Mouse (Mus musculus) embryonic facial prominence, embryonic 15.5 days (tissue): ENCODE data around the gene Zfyve28. TPM values are rescaled to one million over a fixed set of nuclear protein-coding genes. Genes with fewer than 3 reads are reported as not detected.

Source experiments
- ATAC-seq: fragments of 200-750 bp; cut with Nextera tagmentation; 2 replicates; pipeline ENCODE4 v1.8.0; 2017; ENCODE audit warnings: low read depth, moderate TSS enrichment; ENCODE audit not compliant: insufficient number of reproducible peaks, low FRiP score, low TSS enrichment
- H3K27ac ChIP-seq: fragments of 300-500 bp; sonication (generic); replicated peaks from 2 replicates; pipeline ENCODE4 v1.5.1; 2015; ENCODE audit warnings: mild to moderate bottlenecking, inconsistent platforms
- H3K27me3 ChIP-seq: fragments of 300-500 bp; sonication (generic); 2 replicates; pipeline ENCODE4 v1.6.1; 2015; ENCODE audit warnings: inconsistent platforms
- H3K36me3 ChIP-seq: fragments of 300-500 bp; sonication (generic); 2 replicates; pipeline ENCODE4 v1.6.1; 2015; ENCODE audit warnings: mild to moderate bottlenecking, inconsistent platforms
- H3K4me1 ChIP-seq: fragments of 300-500 bp; sonication (generic); 2 replicates; pipeline ENCODE4 v1.6.1; 2015; ENCODE audit warnings: inconsistent platforms
- H3K4me2 ChIP-seq: fragments of 300-500 bp; sonication (generic); replicated peaks from 2 replicates; pipeline ENCODE4 v1.6.1; 2015; ENCODE audit warnings: mild to moderate bottlenecking, inconsistent platforms
- H3K4me3 ChIP-seq: fragments of 300-500 bp; sonication (generic); replicated peaks from 2 replicates; pipeline ENCODE4 v1.5.1; 2015; ENCODE audit warnings: mild to moderate bottlenecking, inconsistent platforms
- H3K9ac ChIP-seq: fragments of 300-500 bp; sonication (generic); 2 replicates; pipeline ENCODE4 v1.6.1; 2015; ENCODE audit warnings: inconsistent platforms
- H3K9me3 ChIP-seq: fragments of 300-500 bp; sonication (generic); replicated peaks from 2 replicates; pipeline ENCODE4 v1.6.1; 2016; ENCODE audit warnings: inconsistent platforms
- WGBS: fragments of 180-500 bp; shearing (Covaris S2); methylation state at CpG from one replicate; pipeline ENCODE4 v1.1.7; 2015; 5-methylcytosine and 5-hydroxymethylcytosine counted together
- polyA plus RNA-seq: library from polyadenylated mRNA; unstranded; fragments of >200 nt; fragmentation: Nextera tagmentation; extraction: Ambion mirVana; gene quantifications from 2 replicates; pipeline ENCODE4 v1.2.1, GENCODE M21; 2015

Gene Zfyve28
- polyA plus RNA-seq, 1 experiment from 2014 or later = 1.2 TPM

DNA sequence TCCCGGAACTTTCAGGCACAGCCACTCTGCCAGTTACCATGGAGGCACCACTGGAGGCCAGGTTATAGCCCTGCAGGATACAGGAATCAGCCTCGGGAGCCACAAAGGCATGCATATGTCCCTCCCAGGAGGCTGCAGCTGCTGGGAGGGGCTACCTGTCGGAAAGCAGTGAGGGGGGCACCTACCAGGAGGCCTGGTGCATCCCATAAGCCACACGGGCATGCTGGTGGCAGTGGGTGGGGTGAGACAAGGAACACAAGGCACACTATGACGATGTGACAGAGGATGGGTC is 112.9 kb downstream of the Zfyve28 start:
- H3K36me3 ChIP-seq = peaks cover 71% of the 10 kb centered on the region
- no peak overlapping the region for H3K27ac ChIP-seq
- WGBS = 34% methylated on average over 5 of the region's 5 CpGs
- H3K9me3 ChIP-seq = no peaks in the 10 kb centered on the region
- H3K4me3 ChIP-seq = no peak overlapping the region
- no peaks in the 10 kb centered on the region for H3K4me1 ChIP-seq
- no peak overlapping the region for H3K9ac ChIP-seq
- no peak for ATAC-seq
- no peaks in the 10 kb centered on the region for H3K27me3 ChIP-seq
- H3K4me2 ChIP-seq = no peak overlapping the region

GRCm38 (mm10) chr5:34174550-34175402 is 113.5 kb downstream of the Zfyve28 start:
- Histone ChIP-seq H3K4me2 (no peak overlapping the region), H3K4me3 (no peak overlapping the region), H3K4me1 (0 out of 2 replicates have a peak, but pooled peaks cover 3% of the 10 kb centered on the region), H3K27me3 (no peaks in the 10 kb centered on the region), H3K36me3 (peaks cover 66% of the 10 kb centered on the region), H3K27ac (no peak overlapping the region), H3K9ac (no peak overlapping the region), H3K9me3 (no peaks in the 10 kb centered on the region)
- 69% methylated on average over 5 of the region's 5 CpGs for WGBS
- ATAC-seq = no peak

- Histone ChIP-seq H3K9me3 (no peaks in the 10 kb centered on the region), H3K4me3 (no peak overlapping the region), H3K27ac (no peak overlapping the region), H3K4me2 (no peak overlapping the region), H3K36me3 (peaks cover 61% of the 10 kb centered on the region), H3K4me1 (0 out of 2 replicates have a peak, but pooled peaks cover 4% of the 10 kb centered on the region), H3K27me3 (no peaks in the 10 kb centered on the region), H3K9ac (no peak overlapping the region)
- WGBS = 65% methylated on average over 2 of the region's 2 CpGs
- no peak for ATAC-seq
Observed at GRCm38 (mm10) chr5:34174021-34174420, 114.2 kb downstream of the Zfyve28 start.

- peaks cover 31% of the 10 kb centered on the region for H3K36me3 ChIP-seq
- 0 out of 2 replicates have a peak, but pooled peaks cover 4% of the 10 kb centered on the region for H3K4me1 ChIP-seq
- no peak overlapping the region for H3K9ac ChIP-seq
- 52% methylated on average over 4 of the region's 4 CpGs for WGBS
- no peak overlapping the region for H3K4me2 ChIP-seq
- no peaks in the 10 kb centered on the region for H3K27me3 ChIP-seq
- H3K4me3 ChIP-seq = no peak overlapping the region
- peak overlapping the region; percentile 58; the same call in 1 of the 2 replicates for H3K27ac ChIP-seq
- no peaks in the 10 kb centered on the region for H3K9me3 ChIP-seq
- no peak for ATAC-seq
Observed at GRCm38 (mm10) chr5:34170726-34171125, 117.5 kb downstream of the Zfyve28 start.

GRCm38 (mm10) chr5:34169954-34170353 is 118.3 kb downstream of the Zfyve28 start:
- Histone ChIP-seq H3K9ac (peak overlapping the region; percentile 4), H3K4me2 (peak overlapping the region; percentile 50), H3K36me3 (peaks cover 24% of the 10 kb centered on the region), H3K27ac (peak overlapping the region; percentile 77), H3K4me1 (0 out of 2 replicates have a peak, but pooled peaks cover 4% of the 10 kb centered on the region), H3K27me3 (no peaks in the 10 kb centered on the region), H3K9me3 (no peaks in the 10 kb centered on the region), H3K4me3 (peak overlapping the region; percentile 82)
- WGBS = 76% methylated on average over 3 of the region's 3 CpGs
- ATAC-seq = no peak

GRCm38 (mm10) chr5:34168950-34169891 is 119.0 kb downstream of the Zfyve28 start, which contains the start of the genes Poln and Haus3:
Gene Poln (minus strand): TSS chr5:34169448.
Gene Haus3 (minus strand): TSS chr5:34169527.
- WGBS = under 1% methylated on average over 57 of the region's 57 CpGs
- ATAC-seq = peak; percentile 100

DNA sequence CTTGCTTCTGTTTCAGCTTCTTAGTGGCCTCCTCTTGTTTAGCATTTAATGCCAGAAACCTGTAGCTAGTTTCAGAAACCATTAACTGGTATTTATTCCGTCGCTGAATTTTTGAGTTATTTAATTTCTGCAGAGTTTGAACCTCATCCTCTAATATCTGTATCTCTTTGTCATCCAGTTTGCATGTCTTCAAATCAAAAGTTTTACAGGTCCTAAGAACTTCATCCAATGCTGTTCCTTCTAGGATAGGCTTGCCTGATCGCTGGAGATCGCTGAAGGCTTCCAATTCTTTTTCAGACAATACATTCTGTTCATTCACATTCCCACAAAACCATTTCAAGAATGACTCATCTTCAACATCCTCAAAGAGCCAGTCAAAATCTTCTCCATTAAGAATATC is 120.4 kb downstream of the Zfyve28 start:
- WGBS = 78% methylated on average over 4 of the region's 4 CpGs
- H3K4me2 ChIP-seq = no peak overlapping the region

More at GRCm38 (mm10) chr5:34168950-34169891, 119.0 kb downstream of the Zfyve28 start, which contains the start of the genes Poln and Haus3:
- Histone ChIP-seq H3K4me3 (peak within 1 kb of the TSS; percentile 82), H3K36me3 (peaks cover 21% of the 10 kb centered on the region), H3K9me3 (no peaks in the 10 kb centered on the region), H3K4me1 (0 out of 2 replicates have a peak, but pooled peaks cover 4% of the 10 kb centered on the region), H3K4me2 (peak within 1 kb of the TSS; percentile 50), H3K9ac (peak within 1 kb of the TSS; percentile 83), H3K27me3 (no peaks in the 10 kb centered on the region), H3K27ac (peak within 1 kb of the TSS; percentile 88)

GRCm38 (mm10) chr5:34165793-34166192 is 122.5 kb downstream of the Zfyve28 start:
- H3K9me3 ChIP-seq = no peaks in the 10 kb centered on the region
- WGBS = 79% methylated on average over 4 of the region's 4 CpGs
- H3K36me3 ChIP-seq = peaks cover 8% of the 10 kb centered on the region
- H3K4me3 ChIP-seq = no peak overlapping the region
- no peak overlapping the region for H3K4me2 ChIP-seq
- H3K27me3 ChIP-seq = no peaks in the 10 kb centered on the region
- ATAC-seq = no peak
- 0 out of 2 replicates have a peak, but pooled peaks cover 4% of the 10 kb centered on the region for H3K4me1 ChIP-seq
- no peak overlapping the region for H3K27ac ChIP-seq
- no peak overlapping the region for H3K9ac ChIP-seq

More for the DNA sequence above, 120.4 kb downstream of the Zfyve28 start:
- H3K9me3 ChIP-seq = no peaks in the 10 kb centered on the region
- no peak for ATAC-seq
- H3K27ac ChIP-seq = no peak overlapping the region
- H3K27me3 ChIP-seq = no peaks in the 10 kb centered on the region
- no peak overlapping the region for H3K9ac ChIP-seq
- H3K4me1 ChIP-seq = 0 out of 2 replicates have a peak, but pooled peaks cover 4% of the 10 kb centered on the region
- 0 out of 2 replicates have a peak overlapping the region, but pooled peaks have one; percentile 10 for H3K4me3 ChIP-seq
- peaks cover 12% of the 10 kb centered on the region for H3K36me3 ChIP-seq

GRCm38 (mm10) chr5:34148476-34148875 is 139.8 kb downstream of the Zfyve28 start:
- Histone ChIP-seq H3K36me3 (peaks cover 3% of the 10 kb centered on the region; the same call in 1 of the 2 replicates), H3K9ac (no peak overlapping the region), H3K27ac (no peak overlapping the region), H3K9me3 (no peaks in the 10 kb centered on the region), H3K4me2 (no peak overlapping the region), H3K27me3 (no peaks in the 10 kb centered on the region), H3K4me1 (no peaks in the 10 kb centered on the region), H3K4me3 (no peak overlapping the region)
- no peak for ATAC-seq

DNA sequence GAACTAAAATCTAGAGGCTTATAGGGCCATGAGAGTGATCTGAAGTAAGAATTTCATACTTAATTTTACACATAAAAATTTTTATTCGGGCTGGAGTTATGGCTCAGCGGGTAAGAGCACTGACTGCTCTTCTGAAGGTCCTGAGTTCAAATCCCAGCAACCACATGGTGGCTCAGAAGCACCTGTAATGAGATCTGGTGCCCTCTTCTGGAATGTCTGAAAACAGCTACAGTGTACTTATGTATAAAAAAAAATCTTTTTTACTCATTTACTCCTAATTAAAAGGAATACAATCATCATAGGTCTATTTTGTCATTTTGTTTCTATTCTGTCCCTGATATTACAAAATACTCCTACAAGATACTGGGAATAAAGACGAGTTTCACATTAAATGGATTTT is 140.7 kb downstream of the Zfyve28 start:
- H3K27me3 ChIP-seq = no peaks in the 10 kb centered on the region
- no peak overlapping the region for H3K27ac ChIP-seq
- H3K9me3 ChIP-seq = no peaks in the 10 kb centered on the region
- H3K36me3 ChIP-seq = no peaks in the 10 kb centered on the region
- H3K4me2 ChIP-seq = no peak overlapping the region
- ATAC-seq = no peak
- H3K4me3 ChIP-seq = no peak overlapping the region
- no peak overlapping the region for H3K9ac ChIP-seq
- H3K4me1 ChIP-seq = no peaks in the 10 kb centered on the region
- WGBS = 86% methylated on average over 3 of the region's 3 CpGs
